Comparison of ENCODE assay signal across 9 mouse cellular contexts in genomic region chr9:61214943-61215342, GRCm38 (mm10).
DNase-seq lines count a peak whose midpoint lies in the region; ATAC-seq and TF ChIP-seq lines count a peak whose summit lies in the region.
"Had no signal": no experiment of that assay in that cellular context is flagged by ENCODE, and none has a peak within 500 bp of the region (broad histone marks: within the 10 kb centered on the region; RNA-seq: fewer than 3 reads in every experiment).

No protein-coding gene starts in this region.

- peak; percentile 47; the same call in 1 of the 2 replicates for ATAC-seq in kidney, postnatal 0 days (replicated peaks; ENCODE audit: low FRiP score, low read depth)

- no peak overlapping the region for H3K27ac ChIP-seq in kidney, postnatal 0 days

- no peak overlapping the region for H3K9ac ChIP-seq in kidney, postnatal 0 days (ENCODE audit: low read depth, low read length)

- H3K4me1 ChIP-seq in kidney, postnatal 0 days (replicated peaks; ENCODE audit: insufficient read depth, low read length): peaks cover 7% of the 10 kb centered on the region; the same call in 1 of the 2 replicates

- WGBS in kidney, postnatal 0 days: 24% methylated on average over 6 of the region's 6 CpGs

- no peak for TF ChIP-seq CTCF in kidney, postnatal 0 days (IDR thresholded peaks at IDR 0.05; ENCODE audit: low read depth)

- no peak overlapping the region for H3K4me3 ChIP-seq in kidney, postnatal 0 days (replicated peaks; ENCODE audit: low read depth, low read length)

- peak; percentile 34 for DNase-seq in kidney, adult 9 months
- no peak for DNase-seq in kidney, adult 8-10 months
- peak; percentile 27 for DNase-seq in gastrocnemius, postnatal 14 days
- DNase-seq in kidney, postnatal 0 days (ENCODE audit: low spot score): peak; percentile 75
- peak; percentile 50 for DNase-seq in naive thymus-derived CD4-positive, alpha-beta T cell, adult 2 months (ENCODE audit: low read depth)
- no peak for DNase-seq in left cerebral cortex, postnatal 25 days (ENCODE audit: low spot score in 2 of 2)
- no peak for DNase-seq in spleen, postnatal 10 days (ENCODE audit: low spot score in 2 of 2)
- no peak for DNase-seq in cerebellum, adult 9-10 months
- DNase-seq: adrenal gland, postnatal 10 days had no signal

- no peaks in the 10 kb centered on the region for H3K9me3 ChIP-seq in kidney, postnatal 0 days (replicated peaks; ENCODE audit: low read length)

- H3K27me3 ChIP-seq in kidney, postnatal 0 days (ENCODE audit: insufficient read depth, low read length): 0 out of 2 replicates have a peak, but pooled peaks cover 3% of the 10 kb centered on the region

- no peak overlapping the region for H3K4me2 ChIP-seq in kidney, postnatal 0 days (ENCODE audit: low read length)

- intact Hi-C loops in gastrocnemius, postnatal 14 days (cut with DNase I; ENCODE audit: low total_unique reads): no loop called here
- intact Hi-C loops in left cerebral cortex, postnatal 25 days (cut with DNase I): loop anchor here (10.0 kb wide), 2 partner anchors 480 to 610 kb away; no protein-coding TSS in a partner anchor

- H3K36me3 ChIP-seq in kidney, postnatal 0 days (ENCODE audit: insufficient read depth, low read length): no peaks in the 10 kb centered on the region

Comparison
In these comparisons a context has a peak if more than half of its experiments do, and no peak if none do; other contexts are left out.
1. DNase-seq: peak in kidney, adult 9 months (single experiment), gastrocnemius, postnatal 14 days (single experiment), kidney, postnatal 0 days (single experiment) and naive thymus-derived CD4-positive, alpha-beta T cell, adult 2 months (single experiment); none in kidney, adult 8-10 months (0 of 2), left cerebral cortex, postnatal 25 days (0 of 2), spleen, postnatal 10 days (0 of 2) and cerebellum, adult 9-10 months (single experiment).